Mouse (Mus musculus) CD8-positive naive resting alpha-beta T cell, adult 2 months (primary cell): ENCODE data around the gene Arid1b.

ENCODE experiments used
- DNase-seq, 2 experiments: peaks; one replicate each; pipeline ENCODE4 v3.0.0; 2022; ENCODE audit warnings: low read depth in 2 of 2, low spot score in 2 of 2

The Arid1b gene

DNA sequence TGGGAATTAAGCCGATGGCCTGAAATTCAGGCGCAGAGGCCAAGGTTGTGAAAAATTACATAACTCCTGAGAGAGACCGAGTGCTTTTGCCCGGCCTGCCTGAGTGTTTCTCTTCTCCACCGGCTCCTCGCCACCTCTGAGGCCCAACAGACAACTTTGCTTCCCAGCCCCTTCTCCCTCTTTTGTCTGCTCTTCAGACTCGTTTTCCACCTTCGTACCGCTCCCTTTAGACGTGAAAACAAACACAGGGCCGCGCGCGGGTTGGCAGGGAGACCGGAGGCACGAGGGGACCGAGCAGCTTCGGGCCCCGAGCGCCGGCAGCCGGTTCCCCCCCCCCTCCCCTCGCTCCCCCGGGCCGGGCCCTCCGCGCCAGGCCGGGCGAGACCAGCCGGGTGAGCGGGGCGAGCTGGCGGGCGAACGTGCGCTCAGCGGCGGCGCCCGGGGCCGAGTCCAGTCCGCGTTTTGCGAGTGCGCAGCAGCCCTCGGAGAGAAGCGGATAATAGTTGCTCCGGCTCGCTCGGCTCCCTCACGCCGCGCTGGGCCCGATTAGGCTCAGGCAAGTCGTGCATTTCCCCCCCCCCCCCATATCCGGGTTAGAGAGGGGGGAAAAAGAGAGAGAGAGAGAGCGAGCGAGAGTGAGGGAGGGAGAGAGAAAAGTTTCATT is at the start of gene Arid1b:
Arid1b (plus strand) TSS at position 493 of the 664 bp plus-strand sequence.
- DNase-seq, result peak; percentile 69

DNA sequence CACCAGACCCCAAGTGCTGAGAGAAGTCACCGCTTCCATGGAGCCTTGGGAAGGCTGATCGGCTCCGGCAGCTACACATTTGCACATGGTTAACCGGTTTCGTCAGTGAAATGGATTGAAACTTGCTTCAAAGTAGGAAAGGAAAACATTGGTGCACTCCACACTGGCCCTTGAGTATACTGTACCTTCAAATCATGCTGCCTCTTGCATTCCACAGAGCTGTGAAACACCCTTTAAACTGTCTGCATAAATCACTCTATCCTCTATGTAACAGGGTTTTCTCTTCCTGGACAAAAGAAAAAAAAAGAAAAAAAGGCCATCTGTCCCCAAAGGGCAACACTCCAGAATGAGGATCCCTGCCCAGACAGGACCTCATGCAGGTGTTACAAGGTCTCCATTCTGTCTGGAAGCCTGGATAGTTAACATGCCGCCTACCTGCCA is 48.8 kb upstream of the Arid1b start:
- DNase-seq, result no peak

DNA sequence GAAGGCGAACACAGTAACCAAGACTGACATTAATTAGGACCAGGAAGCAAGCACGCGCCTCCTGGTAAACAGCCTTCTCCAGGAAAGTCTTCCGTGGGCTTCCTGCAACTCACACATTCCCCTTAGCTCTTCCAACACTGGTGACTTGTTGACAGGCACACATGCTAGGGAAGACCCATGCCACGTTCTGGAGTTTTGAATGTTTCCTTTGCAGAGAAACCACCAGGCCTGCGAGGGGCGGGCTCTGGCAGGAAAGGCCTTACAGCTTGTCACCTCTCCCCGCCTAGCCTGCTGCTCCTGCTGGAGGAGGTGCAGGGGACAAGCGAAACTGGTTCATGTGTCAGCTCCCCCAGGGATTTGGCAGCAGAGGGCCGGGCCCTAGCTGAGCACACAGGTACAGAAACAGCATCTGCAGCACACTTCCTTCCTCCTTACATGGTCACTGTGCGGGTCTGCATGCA is 48.2 kb upstream of the Arid1b start:
- DNase-seq, result no peak

DNA sequence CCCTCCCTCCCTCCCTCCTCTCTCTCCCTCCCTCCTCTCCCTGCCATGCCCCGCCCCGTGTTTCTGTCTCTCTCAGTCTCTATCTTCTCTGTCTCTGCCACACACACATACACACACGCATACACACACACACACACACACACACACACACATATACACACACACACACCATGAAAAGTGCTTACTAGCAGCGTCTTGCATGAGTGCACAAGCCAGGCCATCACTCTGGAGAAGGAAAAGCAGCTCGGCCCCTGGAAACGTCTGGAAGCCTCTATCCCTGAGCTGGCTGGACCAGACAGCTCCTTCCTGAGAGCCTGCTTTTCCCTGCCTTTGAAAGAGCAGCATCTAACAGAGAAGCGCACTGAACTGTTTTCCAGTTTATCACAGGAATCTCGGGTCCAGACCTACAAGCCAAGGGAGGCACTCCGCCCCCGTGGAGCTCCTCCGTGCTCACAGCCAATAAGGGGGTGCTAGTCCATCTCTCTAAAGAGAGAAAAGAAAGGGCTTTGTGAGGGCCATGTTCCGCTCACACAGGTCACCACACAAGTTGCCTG is 47.6 kb upstream of the Arid1b start:
- no peak for DNase-seq

DNA sequence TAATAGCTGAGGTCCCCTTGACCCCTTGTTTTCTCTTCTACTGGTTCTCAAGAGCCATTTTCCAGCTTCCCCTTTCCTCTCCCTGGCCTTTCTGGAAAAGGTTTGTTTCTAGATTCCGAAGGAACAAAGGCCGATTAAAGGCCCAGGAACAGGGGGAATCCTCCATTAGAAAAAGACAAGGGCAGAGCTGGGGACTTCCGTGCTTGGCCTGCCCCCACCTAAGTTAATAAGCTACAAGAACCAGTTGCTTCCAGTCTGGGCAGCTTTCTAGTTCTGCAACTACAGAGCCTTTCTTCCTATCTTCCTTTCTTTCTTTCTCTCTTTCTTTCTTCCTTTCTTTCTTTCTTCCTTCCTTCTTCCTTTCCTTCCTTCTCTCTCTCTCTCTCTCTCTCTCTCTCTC is 47.1 kb upstream of the Arid1b start:
- DNase-seq, result no peak

DNA sequence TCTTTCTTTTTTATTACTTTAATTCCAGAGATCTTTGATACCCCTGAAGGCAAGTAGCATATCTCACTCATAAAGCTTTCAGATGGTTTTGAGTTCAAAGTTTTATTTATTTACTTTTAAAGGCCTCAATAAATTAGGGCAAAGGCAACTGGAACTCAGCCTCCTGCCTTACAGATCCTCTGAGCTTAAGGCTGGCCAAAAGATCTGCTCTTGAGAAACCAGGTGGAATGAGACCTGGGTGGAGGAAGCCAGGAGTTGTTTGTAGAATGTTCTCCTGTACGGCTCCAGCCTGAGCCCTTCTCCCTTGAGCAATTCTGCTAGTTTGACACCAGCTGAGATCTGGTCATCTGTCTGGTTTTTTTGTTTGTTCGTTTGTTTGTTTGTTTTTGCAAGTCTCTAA is 46.7 kb upstream of the Arid1b start:
- no peak for DNase-seq

DNA sequence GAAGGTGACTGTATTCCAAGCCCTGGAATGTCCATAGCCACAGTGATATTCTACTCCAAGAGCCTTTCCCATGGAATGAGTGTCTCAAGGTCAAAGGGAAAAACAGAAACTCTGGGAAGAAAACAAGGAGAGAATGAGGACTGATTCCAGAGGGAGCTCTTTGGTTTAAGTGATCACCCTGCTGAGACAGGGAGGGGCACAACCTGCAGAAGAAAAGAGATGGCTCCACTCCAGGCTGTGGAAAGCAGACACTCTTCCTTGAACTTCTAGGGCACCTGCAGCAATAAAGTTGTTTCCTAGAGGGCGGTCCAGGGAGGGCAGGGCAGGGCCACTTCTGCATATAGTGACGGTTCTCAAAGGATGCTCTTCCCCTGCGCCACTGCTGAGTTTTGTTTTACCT is 45.6 kb upstream of the Arid1b start:
- no peak for DNase-seq

DNA sequence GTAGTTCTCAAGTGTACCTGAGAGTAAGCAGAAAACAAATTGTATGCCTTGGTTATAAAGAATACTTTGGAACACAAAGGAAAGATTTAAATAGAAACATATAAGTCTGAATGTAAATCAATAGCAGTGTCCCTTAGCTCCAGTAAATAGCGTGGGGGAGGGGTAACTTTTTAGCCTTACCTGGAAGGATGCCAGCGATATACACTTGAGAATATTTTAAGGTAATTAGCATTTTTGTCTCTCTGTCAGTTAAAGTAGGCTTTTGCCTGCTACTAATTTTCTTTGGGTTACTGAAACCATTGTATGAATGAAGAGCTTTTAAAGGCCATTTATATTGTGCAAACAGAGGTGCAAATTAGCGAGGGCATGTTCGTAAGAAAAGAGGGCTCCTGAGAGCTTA is 39.7 kb upstream of the Arid1b start:
- DNase-seq, result no peak

DNA sequence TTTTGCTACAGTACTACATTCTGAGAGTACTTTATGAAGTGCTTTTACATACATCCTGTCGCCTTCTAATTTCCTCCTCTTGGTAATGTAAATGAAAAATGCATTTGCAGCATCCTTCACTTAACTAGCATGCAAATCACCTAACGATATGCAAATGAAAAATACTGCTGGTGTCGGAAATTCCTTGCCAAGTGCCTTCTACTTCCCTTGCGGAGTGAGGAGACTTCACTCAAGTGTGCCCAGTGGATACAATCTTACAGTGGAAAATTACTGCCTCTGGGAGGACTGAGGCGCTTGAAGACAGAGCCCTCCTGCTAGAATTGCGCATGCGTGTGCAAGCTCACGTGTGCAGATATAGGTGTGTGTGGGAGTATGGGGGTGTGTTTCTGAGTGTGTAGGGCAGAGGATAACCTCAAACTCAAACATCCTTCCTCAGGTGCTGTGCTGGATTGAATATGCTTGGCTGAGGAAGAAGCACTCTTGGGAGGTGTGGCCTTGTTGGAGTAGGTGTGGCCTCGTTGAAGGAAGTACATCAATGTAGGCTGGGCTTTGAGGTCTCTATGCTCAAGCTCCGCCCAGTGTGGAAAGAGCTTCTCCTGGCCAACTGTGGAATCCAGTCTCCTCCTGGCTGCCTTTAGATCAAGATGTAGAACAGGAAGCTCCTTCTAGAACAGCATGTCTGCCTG is 29.8 kb upstream of the Arid1b start:
- no peak for DNase-seq

DNA sequence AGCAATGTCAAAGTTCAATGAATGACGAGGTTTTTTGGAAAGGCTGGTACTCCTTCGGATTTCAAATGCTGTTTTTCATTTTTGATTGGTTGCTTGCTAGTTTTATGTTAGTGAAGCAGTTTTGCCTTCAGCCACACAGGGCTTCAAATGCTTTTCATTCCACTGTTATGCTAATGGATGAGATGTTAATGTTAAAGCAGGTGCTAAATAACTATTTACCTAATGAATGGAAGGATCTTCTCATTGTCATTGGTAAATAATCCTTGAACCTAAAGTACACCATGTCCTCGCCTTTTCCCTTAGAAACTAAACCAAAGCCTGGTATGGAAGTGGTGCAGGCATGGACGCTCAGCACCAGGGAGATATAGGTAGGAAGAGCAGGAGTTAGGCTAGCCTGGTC is 26.9 kb upstream of the Arid1b start:
- DNase-seq, result no peak

DNA sequence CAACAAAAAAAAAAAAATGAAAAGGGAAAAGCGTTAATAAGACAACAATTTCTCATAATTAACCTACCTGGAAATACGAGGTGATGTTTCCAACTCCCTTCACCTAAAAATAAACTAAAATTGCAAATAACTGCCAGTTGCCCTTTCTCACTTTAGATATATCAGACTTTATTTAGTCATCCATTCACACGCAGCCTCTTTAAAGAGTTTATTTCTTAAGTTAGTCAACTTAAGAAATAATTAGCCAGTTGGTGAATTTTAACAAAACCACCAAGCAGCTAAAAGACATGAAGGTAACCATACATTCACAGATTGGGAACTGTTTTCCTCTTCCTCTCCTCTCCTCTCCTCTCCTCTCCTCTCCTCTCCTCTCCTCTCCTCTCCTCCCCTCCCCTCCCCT is 26.1 kb upstream of the Arid1b start:
- DNase-seq, result no peak

DNA sequence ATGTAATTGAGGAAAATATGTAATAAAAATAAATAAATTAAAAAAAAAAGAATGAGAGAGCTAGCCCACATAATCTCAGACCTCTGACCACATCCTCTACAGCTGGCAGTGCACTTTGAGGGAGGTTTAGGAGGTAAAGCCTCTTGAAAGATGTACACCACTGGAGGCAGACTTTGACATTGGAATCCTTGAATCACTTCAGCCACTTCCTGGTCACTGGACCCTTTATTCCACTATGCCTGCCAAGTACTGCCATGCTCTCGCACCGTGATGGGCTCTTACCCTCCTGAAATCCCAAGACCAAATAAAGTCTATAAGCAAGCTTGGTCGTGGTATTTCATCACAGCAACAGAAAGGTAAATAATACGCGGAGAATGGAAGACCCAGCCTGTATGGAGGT is 25.3 kb upstream of the Arid1b start:
- DNase-seq, result no peak

DNA sequence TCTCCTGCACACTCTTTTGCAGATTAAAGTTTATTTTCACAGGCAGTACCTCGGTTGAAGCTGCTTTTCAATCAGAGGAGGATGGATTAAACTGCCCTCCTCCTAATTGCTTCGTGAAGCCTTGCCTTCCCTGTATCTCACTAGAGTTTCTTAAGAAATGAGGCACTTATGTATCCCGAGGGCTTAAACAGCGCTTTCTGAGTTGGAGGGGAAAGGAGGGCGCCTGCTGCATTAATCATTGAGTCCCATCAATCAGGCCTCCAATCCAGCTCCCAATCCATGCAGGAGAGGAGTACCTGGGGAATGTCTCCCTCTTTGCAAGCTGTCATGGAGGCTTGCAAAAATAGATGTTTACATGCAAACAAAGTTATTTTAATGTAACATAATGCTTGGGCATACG is 21.9 kb upstream of the Arid1b start:
- no peak for DNase-seq

DNA sequence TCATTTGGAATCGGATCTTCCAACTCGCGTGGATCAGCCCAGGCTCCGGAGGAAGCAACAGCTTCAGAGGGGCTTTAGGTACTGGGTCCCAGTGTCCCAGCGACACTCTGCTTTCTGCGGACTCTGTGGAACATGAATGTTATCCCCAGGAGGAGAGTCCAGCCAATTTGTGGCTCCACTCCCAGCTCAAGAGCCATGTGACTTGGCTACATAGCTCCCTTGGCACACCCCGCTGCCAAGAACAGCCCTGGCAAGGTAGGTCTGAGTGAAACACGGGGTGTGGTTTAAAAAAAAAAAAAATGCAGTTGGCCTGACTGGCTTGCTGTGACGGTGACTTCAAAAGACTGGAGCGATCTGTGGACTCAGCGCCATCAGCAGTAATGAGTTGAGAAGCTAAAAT is 19.4 kb upstream of the Arid1b start:
- no peak for DNase-seq

DNA sequence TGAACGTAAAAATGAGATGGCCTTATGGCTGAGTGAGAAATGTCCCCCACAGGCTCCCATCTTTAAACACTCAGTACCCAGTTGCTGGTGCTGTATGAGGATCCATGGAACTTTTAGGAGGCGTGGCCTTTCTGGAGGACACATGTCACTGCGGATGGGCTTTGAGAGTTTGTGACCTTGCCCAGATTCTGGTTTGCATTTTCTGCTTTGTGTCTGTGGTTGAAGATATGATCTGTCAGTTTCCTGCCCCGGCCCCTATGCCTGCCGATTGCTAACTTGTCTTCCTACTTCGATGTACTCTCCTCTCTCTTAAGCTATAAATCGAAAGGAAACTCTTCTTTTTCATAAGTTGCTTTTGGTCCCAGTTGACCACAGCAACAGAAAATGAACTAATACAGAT is 14.0 kb upstream of the Arid1b start:
- DNase-seq, result peak; percentile 12 to 25

DNA sequence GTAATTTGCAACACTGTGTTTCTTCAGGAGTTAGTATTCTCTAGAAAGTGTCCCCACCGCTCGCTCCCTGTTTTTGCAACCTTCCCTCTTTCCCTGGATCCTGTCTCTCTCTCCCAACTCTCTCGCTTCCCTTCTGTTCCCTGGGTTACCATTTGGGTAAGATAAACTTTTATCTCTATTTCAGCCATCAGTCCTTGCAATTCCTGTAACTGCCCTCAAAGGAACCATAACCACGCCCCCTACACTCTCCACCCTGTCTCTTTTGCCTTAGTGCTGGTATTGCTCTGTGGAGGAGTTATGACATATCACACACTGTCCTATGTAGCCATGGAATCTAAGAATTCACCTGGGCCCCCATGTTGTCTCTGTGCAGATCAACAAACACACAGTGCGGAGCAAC is 11.3 kb upstream of the Arid1b start:
- DNase-seq, result no peak

DNA sequence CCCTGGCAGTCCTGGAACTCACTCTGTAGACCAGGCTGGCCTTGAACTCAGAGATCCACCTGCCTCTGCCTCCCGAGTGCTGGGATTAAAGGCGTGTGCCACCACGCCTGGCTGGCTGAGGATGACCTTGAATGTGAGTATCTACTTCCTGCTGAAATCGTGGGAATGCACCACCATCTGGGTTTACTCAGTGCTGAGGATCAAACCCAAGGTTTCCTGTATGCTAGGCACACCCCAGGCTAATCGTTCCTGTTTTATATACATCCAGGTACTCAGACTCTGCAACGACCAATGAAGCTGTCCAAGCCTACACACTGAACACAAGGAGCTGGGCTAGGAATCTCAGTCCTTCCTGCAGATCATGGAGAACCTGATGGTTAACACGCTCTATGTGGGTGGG is 9.4 kb upstream of the Arid1b start:
- DNase-seq, result no peak

DNA sequence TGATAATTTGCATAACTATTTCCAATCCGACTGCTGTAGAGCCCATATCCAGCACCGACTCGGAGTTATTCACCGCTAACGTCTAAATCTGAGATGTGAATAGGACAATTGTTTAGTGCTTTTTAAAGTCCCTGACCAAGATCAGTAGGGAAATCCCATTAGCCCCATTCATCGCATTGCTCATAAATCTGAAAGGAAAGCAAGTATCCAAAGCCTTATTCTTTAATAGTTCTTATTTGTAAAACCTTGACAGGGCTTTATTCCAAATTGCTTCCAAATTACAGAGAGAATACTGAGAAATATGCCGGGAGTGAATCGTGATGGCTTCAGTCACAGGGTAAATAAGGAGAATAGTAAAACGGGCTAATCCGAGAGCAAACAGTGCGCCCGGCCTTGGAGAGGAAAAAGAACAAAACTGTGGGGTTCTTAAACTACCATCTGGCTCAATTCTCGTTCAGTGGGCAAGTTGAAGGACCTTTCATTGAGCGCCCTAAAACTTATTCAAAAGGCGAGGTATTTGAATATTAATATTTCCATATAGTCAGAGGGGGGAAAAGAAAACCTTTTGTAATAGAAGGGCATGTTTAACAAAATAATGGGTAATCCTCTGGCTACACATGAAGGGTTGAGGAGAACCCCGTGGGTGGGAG is 3.1 kb upstream of the Arid1b start:
- DNase-seq, result no peak

DNA sequence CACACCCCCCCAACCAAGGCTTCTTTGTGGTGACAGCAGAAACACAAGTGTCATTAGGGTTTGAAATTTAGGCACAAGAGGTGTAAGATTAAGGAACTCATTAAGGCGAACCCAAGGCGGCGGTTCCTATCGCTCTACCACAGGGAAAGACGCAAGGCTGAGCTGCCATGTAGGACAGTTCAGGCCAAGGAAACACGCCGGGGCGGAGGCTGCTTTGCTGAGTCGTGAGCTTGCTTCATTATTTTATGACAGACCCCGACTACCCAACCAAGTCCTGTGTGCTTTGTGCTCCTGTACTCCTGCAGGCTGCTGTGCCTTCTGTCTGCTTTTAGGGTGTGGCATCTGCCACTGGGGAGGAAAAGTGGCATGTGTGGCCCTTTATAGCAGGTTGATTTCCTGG is 2.5 kb upstream of the Arid1b start:
- no peak for DNase-seq

DNA sequence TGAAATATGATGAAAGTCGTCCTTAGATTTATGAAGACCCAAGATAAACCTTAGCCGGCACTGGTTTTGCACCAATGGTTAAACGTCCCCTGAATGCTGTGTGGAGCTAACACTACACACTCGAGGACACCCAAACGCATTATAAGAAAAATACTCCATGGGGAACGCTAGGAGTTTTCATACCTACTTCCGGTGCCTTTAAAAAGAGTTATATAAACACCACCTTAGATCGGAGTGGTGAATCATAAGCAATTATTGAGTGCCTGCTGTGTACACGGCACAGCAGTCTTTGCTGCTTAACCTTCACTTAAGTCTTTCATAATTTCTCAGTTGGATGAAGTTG is 664 bp upstream of the Arid1b start:
- no peak for DNase-seq

DNA sequence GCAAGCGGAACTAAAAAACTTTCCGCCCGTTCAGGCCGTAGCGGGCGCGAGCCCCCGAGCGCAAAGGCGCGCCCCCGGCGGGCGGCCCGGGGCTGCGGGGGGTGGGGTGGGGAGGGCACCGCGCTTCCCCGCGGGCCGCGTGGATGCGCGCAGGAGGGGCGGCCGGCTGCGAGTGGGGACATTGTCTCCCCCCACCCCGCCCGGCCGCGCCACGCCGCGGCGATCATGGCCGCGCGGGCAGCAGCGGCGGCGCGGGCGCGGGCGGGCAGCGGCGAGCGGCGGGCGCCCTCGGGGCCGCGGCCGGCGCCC is 326 bp downstream of the Arid1b start:
- no peak for DNase-seq

DNA sequence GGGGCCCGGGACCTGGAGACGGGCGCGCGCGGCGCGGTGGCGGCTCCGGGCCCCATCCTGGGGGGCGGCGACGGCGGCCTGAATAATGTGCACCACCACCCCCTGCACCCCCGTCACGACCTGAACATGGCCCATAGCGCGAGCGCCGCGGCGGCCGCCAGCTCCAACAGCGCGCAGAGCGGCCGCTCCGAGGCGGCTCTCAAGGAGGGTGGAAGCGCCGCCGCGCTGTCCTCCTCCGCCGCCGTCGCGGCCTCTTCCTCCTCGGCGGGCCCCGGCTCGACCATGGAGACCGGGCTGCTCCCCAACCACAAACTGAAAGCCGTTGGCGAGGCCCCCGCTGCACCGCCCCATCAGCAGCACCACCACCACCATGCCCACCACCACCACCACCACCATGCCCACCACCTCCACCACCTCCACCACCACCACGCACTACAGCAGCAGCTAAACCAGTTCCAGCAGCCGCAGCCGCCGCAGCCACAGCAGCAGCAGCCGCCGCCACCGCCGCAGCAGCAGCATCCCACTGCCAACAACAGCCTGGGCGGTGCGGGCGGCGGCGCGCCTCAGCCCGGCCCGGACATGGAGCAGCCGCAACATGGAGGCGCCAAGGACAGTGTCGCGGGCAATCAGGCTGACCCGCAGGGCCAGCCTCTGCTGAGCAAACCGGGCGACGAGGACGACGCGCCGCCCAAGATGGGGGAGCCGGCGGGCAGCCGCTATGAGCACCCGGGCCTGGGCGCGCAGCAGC is 855 bp downstream of the Arid1b start:
- DNase-seq, result peak; percentile 64
